Mouse (Mus musculus): ENCODE measurements around the gene Rnf213.

- TF ChIP-seq CTCF (IDR thresholded peaks at IDR 0.05; ENCODE audit: low read depth) (no peak), EP300 (IDR thresholded peaks at IDR 0.05; ENCODE audit: low read depth) (no peak)
These were observed 39.0 kb upstream of the Rnf213 start for GRCm38 (mm10) chr11:119353946-119354345.
